Mouse (Mus musculus) adrenal gland, postnatal 36 days (tissue): Measurements from ENCODE around the gene Otof. TPM values are rescaled to one million over a fixed set of nuclear protein-coding genes. Genes with fewer than 3 reads are reported as not detected.
A peak's percentile ranks its signal among the peaks of the same experiment; 100 is the strongest.

Source experiments
- DNase-seq, 2 experiments: peaks; one replicate each; pipeline ENCODE4 v3.0.0; 2021; ENCODE audit warnings: mixed read lengths in 1 of 2
- long read RNA-seq, 2 experiments: library from polyadenylated mRNA; stranded (forward); transcript quantifications; one replicate each; pipeline ENCODE4 v2.0.0; 2021; ENCODE audit warnings: borderline sequencing depth in 2 of 2
- total RNA-seq, 2 experiments: library from RNA; stranded (reverse); gene quantifications; 2 replicates each; pipeline ENCODE4 v1.2.3; 2021

Gene Otof
- under 1 TPM; 0.07 to 0.10 TPM for total RNA-seq
- long read RNA-seq, experiment 1 = 0 reads
- long read RNA-seq, experiment 2, partial matches to known transcripts = 1 of 1 reads
- long read RNA-seq, experiment 2, other reads (novel, unspliced or antisense) = 0 of 1 reads

- DNase-seq = peak in 1 of 2 experiments; percentile 36
Measured at GRCm38 (mm10) chr5:30461821-30462220, at the start of gene Otof. Otof (minus strand) TSS chr5:30461932.

DNA sequence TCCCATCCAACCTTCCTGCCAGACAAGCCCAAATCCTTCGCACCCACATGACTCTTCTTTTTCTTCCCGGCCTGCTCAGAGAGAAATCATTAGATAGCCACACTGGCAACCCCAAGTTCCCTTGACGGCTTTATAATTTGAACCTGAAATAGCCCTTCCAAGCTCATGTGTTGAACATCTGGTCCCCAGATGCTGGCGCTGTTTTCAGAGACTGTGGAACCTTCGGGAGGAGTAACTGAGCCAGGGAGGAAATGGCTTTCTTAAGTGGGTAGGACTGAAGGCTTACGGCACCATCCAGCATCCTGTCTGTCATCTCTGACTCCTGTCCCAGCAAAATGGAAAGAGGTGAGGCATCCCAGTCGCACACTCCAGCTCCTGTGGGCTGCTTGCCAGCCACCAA is 35.6 kb upstream of the Otof start:
- no peak for DNase-seq

DNA sequence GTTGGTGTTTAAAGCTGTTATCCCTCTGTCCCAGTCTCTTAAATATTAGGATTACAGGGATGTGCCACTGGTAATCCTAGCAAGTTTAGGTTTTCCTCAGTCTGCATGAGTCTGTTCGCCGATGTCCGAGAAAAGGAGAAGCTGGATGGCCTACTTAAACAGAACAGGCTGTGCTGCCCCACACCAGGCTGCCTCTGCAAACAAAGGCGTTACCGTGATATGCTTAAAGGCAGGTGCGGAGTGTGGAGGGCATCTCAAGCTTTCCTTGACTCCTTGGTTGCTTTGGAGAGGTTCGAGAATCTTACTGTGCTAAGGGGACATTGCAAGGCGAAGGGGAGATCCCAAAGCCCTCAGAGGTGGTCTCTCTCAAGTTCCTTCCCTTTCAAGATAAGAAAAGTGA is 35.1 kb upstream of the Otof start:
- DNase-seq = no peak

- no peak for DNase-seq
Measured at GRCm38 (mm10) chr5:30495288-30495687, 33.6 kb upstream of the Otof start.

DNA sequence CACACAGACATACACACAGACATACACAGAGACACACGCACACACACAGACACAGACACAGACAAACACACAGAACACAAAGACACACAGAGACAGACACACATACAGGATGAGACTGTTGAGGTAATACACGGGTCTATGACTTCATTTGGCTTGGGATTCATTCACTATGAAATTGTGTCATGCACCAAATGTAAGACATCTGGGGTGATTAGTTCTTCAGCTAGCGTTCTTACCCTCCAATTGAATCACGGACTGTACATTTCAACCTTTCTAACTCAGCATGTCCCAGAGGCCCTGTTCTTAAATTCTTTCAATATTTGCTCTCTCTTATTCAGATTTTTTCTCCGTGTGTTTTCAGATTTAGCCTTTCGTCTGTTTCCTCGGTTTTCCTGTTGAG is 32.9 kb upstream of the Otof start:
- DNase-seq = no peak

- no peak for DNase-seq
Measured at GRCm38 (mm10) chr5:30493723-30494122, 32.0 kb upstream of the Otof start.

DNA sequence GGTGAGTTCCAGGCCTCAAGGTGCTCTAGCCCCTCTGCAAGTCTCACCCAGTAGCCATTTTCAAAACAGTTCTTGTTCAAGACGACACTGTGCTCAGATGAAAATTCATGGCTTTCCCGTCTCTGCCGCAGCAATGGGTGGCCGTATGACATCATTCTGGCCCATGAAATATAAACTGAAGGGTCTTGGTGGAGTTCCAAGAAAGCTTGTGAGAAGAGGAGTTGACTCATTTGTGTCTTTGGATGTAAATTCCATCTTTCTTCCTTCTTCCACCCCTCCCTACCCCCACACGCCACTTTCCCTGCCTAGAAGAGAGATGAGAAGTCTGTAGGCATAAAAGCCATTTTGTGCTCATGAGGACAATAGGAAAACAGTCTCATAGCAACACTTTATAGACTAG is 29.1 kb upstream of the Otof start:
- no peak for DNase-seq

DNA sequence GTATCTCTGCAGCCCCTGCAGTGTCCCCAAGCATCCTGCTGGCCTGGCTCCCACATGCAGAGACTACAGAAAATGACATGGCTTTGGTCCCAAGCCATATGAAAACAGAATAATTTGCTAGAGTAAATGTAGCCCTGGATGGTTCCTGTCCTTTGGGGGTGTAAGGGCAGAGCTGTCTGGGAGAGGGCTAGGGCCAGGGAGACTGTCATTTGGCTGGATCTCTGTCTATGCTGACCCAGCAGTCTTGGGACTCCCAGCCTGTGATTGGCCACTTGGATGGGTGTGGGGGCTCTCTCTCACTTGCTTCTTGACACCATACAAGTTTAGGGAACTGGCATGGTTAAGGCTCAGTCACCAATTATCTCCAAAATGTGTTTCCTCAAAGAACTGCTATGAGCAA is 28.5 kb upstream of the Otof start:
- DNase-seq = no peak

GRCm38 (mm10) chr5:30485136-30485535 is 23.4 kb upstream of the Otof start:
- peak in 1 of 2 experiments; percentile 44 for DNase-seq

- no peak for DNase-seq
Measured at GRCm38 (mm10) chr5:30484591-30484990, 22.9 kb upstream of the Otof start.

- peak; percentile 10 to 18 for DNase-seq
Measured at GRCm38 (mm10) chr5:30483533-30483932, 21.8 kb upstream of the Otof start.

DNA sequence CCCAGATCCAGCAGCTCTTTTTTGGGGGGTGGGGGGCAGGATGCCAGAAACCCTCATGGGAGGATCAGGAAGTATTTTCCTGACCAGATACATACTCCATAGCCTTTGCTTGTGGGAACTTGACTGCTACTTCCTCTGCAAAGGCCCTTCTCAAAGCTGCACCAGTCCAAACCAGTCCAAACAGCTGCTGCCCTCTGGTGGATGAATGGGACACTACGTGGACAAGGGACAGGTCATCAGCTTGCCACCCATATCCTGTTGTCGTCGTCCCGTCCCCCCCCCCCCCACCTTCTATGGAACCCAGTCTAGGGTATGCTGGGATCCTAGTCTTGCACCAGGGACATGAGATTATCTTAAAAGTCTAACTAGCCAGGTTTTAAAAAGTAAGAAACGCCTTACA is 20.6 kb upstream of the Otof start:
- peak; percentile 74 to 82 for DNase-seq

- peak in 1 of 2 experiments; percentile 38 for DNase-seq
Measured at GRCm38 (mm10) chr5:30476534-30476933, 14.8 kb upstream of the Otof start.

- no peak for DNase-seq
Measured at GRCm38 (mm10) chr5:30472148-30472547, 10.4 kb upstream of the Otof start.

GRCm38 (mm10) chr5:30470454-30470853 is 8.7 kb upstream of the Otof start:
- no peak for DNase-seq

GRCm38 (mm10) chr5:30466315-30466714 is 4.6 kb upstream of the Otof start:
- DNase-seq = no peak

GRCm38 (mm10) chr5:30465861-30466260 is 4.1 kb upstream of the Otof start, which contains the start of gene 1700001C02Rik:
1700001C02Rik (plus strand) TSS chr5:30466047.
- no peak for DNase-seq

DNA sequence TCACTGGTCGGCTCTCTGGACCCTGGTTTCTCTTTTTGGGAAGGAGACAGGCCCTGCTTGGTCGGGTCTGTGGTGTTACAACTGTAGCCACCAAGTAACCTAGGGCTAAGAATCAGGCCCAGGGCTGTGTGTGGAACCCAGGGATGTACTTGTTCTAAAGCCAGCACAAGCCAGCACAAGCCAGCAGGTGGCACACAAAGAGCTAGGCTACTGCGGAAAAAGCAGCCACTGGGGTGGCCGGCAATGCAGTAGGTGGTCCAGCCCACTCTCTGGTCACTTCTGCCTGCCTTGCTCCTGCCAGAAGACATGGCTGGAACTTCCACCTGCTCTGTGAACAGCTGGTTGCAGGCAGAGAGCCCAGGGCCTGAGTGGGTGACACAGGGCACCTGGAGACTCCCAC is 1.6 kb downstream of the Otof start:
- no peak for DNase-seq

- DNase-seq = peak; percentile 7 to 17
Measured at GRCm38 (mm10) chr5:30456056-30456455, 5.7 kb downstream of the Otof start.

DNA sequence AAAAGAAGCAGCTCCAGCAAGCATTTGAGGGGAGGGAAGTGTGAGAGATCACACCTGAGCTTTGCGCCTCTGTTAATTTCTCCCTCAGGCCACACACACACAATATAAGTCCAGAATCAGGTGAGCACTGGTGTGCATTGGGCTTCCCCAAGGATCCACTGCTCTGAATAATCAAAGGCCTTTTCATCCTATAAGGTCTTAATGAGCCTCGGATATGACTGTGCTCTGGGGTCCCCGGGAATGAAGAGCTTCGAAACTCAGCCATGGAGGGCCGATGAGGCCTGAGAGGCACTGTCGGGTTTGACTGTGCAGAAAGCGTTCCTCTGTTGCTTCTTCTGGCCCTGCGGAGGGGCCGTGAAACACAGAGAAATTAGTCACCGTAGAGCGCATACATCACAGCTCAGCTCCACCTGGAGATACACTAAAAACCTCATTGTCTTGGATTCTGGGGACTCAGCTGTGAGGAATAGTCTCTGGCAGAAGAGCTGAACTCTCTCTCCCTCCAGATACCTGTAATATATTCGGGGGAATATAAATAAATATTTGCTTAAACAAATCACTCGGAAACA is 17.3 kb downstream of the Otof start:
- DNase-seq = no peak

DNA sequence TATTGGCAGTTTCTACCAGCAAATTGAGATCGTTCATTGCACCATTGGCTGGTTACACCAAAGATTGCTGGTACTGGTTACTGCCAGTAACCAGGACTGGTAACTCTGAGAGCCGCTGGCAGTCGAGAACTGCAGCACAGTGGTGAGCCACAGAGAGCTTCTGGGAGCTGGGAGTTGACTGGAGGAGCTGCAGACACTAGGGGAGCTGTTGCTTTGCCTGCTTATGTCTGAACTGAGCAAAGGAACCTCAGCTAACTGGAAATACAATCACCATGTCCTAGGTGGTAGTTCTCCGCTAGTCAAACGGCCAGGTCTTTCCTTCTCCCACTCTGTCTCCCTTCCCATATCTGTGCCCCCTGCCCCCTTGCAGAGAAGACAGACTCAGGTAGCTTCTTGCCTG is 19.5 kb downstream of the Otof start:
- peak in 1 of 2 experiments; percentile 6 for DNase-seq

DNA sequence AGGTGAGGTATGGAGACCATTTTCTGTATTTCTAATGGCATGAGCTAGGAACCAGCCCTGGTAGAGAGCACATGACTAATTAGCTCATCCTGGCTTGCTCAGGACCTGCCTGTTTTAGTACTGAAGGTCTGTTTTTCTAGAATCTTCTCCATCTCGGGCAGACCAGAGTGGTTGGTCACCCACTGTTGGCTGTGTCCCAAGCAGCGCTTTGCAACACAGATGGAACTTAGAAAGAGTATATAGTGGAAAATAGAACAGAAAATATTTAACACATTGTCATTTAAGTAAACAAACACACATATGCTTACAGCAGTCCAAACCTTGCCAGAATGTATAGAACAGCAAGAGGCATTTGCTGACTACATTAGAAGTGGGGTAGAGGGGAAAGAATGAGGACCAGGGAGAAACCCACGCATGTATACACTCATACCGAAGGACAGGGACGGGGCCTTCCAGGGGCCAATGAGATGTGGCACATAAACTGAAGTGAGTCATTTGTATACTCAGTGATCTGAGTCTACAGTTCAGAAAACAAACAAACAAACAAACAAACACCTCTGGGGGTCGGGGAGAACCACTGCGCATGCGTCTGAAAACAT is 21.3 kb downstream of the Otof start:
- DNase-seq = no peak

DNA sequence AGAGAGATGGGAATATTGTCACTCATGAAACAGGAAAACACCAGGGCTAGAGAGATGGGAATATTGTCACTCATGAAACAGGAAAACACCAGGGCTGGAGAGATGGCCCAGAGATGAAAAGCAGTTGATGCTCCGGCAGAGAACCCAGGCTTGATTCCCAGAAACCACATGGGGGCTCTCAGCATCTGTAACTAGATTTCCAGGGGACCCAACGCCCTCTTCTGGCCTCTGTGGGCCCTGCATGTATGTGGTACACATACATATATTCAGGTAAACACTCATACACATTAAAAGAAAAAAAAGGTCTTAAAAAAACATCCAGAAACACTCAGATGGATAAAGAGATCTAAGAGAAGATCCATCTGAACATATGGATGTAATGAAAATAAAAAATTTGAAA is 22.8 kb downstream of the Otof start:
- DNase-seq = no peak

GRCm38 (mm10) chr5:30427406-30427805 is 34.3 kb downstream of the Otof start:
- no peak for DNase-seq
